Mouse (Mus musculus) effector memory CD4-positive, alpha-beta T cell, adult 5 months (primary cell): Measurements from ENCODE around the gene Atg2b. TPM values are rescaled to one million over a fixed set of nuclear protein-coding genes. Genes with fewer than 3 reads are reported as not detected.

Source experiments
- polyA plus RNA-seq: library from polyadenylated mRNA; unstranded; fragments of 100-300 nt; shearing (Covaris generic); gene quantifications from one replicate; pipeline ENCODE4 v1.2.1, GENCODE M21; 2017

Gene Atg2b
- 22.0 TPM for polyA plus RNA-seq

GRCm38 (mm10) chr12:105685001-105685691 lies at the start of gene Atg2b:
Gene Atg2b, minus strand, starts transcription at chr12:105685211.

GRCm38 (mm10) chr12:105705799-105706487 lies 20.9 kb upstream of the Atg2b start, which contains the start of gene Ak7:
Gene Ak7, plus strand, starts transcription at chr12:105705976.

GRCm38 (mm10) chr12:105683933-105684901 lies 794 bp downstream of the Atg2b start, which contains the start of gene Gskip:
Gene Gskip, plus strand, starts transcription at chr12:105684829.

GRCm38 (mm10) chr12:105602581-105603210 lies 82.3 kb downstream of the Atg2b start, which contains the start of gene Bdkrb1:
Gene Bdkrb1, plus strand, starts transcription at chr12:105603085.

Other genes with a start within 250 kb of the Atg2b start
- 0.27 TPM for gene D430019H16Rik, start 231.4 kb downstream of the Atg2b start, polyA plus RNA-seq
- gene Bdkrb2, start 122.0 kb downstream of the Atg2b start, polyA plus RNA-seq, result not detected
- 0.27 TPM for gene Bdkrb1, start 82.1 kb downstream of the Atg2b start, polyA plus RNA-seq
- 17.6 TPM for gene Gskip, start 382 bp downstream of the Atg2b start, polyA plus RNA-seq
- gene Ak7, start 20.8 kb upstream of the Atg2b start, polyA plus RNA-seq, result 0.16 TPM
- gene Papola, start 99.5 kb upstream of the Atg2b start, polyA plus RNA-seq, result 225 TPM